Mouse (Mus musculus): ENCODE results near the gene Asb4. TPM values are rescaled to one million over a fixed set of nuclear protein-coding genes. Genes with fewer than 3 reads are reported as not detected.

The Asb4 gene
- polyA plus RNA-seq, 1 experiment from 2014 or later = 17.1 TPM

- Histone ChIP-seq H3K36me3 (replicated peaks; ENCODE audit: control insufficient read depth, insufficient read depth) (no peaks in the 10 kb centered on the region), H3K4me1 (replicated peaks; ENCODE audit: control insufficient read depth, insufficient read depth, low read length) (peaks cover 32% of the 10 kb centered on the region), H3K4me2 (replicated peaks) (no peak overlapping the region), H3K27me3 (ENCODE audit: control insufficient read depth, insufficient read depth, low read length) (no peaks in the 10 kb centered on the region), H3K9ac (no peak overlapping the region), H3K9me3 (ENCODE audit: control insufficient read depth, low read length) (no peaks in the 10 kb centered on the region), H3K27ac (no peak overlapping the region), H3K4me3 (replicated peaks; ENCODE audit: low read length) (no peak overlapping the region)
- DNase-seq (ENCODE audit: low spot score) (no peak), ATAC-seq (ENCODE audit: low FRiP score) (no peak)
- 84% methylated on average over 4 of the region's 4 CpGs for WGBS
Measured at GRCm38 (mm10) chr6:5386486-5386885, 3.3 kb downstream of the Asb4 start.

- ATAC-seq (ENCODE audit: low FRiP score) = no peak
- no peak for DNase-seq (ENCODE audit: low spot score)
- H3K4me3 ChIP-seq (replicated peaks; ENCODE audit: low read length) = no peak overlapping the region
- H3K4me1 ChIP-seq (replicated peaks; ENCODE audit: control insufficient read depth, insufficient read depth, low read length) = peaks cover 23% of the 10 kb centered on the region
- no peaks in the 10 kb centered on the region for H3K36me3 ChIP-seq (replicated peaks; ENCODE audit: control insufficient read depth, insufficient read depth)
- H3K27me3 ChIP-seq (ENCODE audit: control insufficient read depth, insufficient read depth, low read length) = no peaks in the 10 kb centered on the region
- H3K4me2 ChIP-seq (replicated peaks) = no peak overlapping the region
- H3K27ac ChIP-seq = no peak overlapping the region
- H3K9ac ChIP-seq = no peak overlapping the region
- 20% methylated on average over 2 of the region's 2 CpGs for WGBS
- H3K9me3 ChIP-seq (ENCODE audit: control insufficient read depth, low read length) = no peaks in the 10 kb centered on the region
Measured at GRCm38 (mm10) chr6:5387396-5387795, 4.2 kb downstream of the Asb4 start.

GRCm38 (mm10) chr6:5390298-5390697 is 7.1 kb downstream of the Asb4 start:
- no peaks in the 10 kb centered on the region for H3K9me3 ChIP-seq (ENCODE audit: control insufficient read depth, low read length)
- H3K9ac ChIP-seq = peak overlapping the region; percentile 21; the same call in 1 of the 2 replicates
- H3K4me1 ChIP-seq (replicated peaks; ENCODE audit: control insufficient read depth, insufficient read depth, low read length) = peaks cover 9% of the 10 kb centered on the region; the same call in 1 of the 2 replicates
- peak overlapping the region; percentile 13 for H3K4me3 ChIP-seq (replicated peaks; ENCODE audit: low read length)
- 15% methylated on average over 11 of the region's 11 CpGs for WGBS
- H3K27me3 ChIP-seq (ENCODE audit: control insufficient read depth, insufficient read depth, low read length) = no peaks in the 10 kb centered on the region
- no peak for ATAC-seq (ENCODE audit: low FRiP score)
- peak; percentile 32 for DNase-seq (ENCODE audit: low spot score)
- H3K36me3 ChIP-seq (replicated peaks; ENCODE audit: control insufficient read depth, insufficient read depth) = no peaks in the 10 kb centered on the region
- H3K27ac ChIP-seq = no peak overlapping the region
- H3K4me2 ChIP-seq (replicated peaks) = peak overlapping the region; percentile 47

GRCm38 (mm10) chr6:5390952-5391351 is 7.8 kb downstream of the Asb4 start:
- peak overlapping the region; percentile 47 for H3K4me2 ChIP-seq (replicated peaks)
- H3K36me3 ChIP-seq (replicated peaks; ENCODE audit: control insufficient read depth, insufficient read depth) = no peaks in the 10 kb centered on the region
- H3K4me1 ChIP-seq (replicated peaks; ENCODE audit: control insufficient read depth, insufficient read depth, low read length) = peaks cover 9% of the 10 kb centered on the region; the same call in 1 of the 2 replicates
- H3K9ac ChIP-seq = peak overlapping the region; percentile 10; the same call in 1 of the 2 replicates
- H3K27ac ChIP-seq = no peak overlapping the region
- H3K9me3 ChIP-seq (ENCODE audit: control insufficient read depth, low read length) = no peaks in the 10 kb centered on the region
- H3K4me3 ChIP-seq (replicated peaks; ENCODE audit: low read length) = no peak overlapping the region; the same call in 1 of the 2 replicates
- DNase-seq (ENCODE audit: low spot score) (no peak), ATAC-seq (ENCODE audit: low FRiP score) (no peak)
- 8% methylated on average over 10 of the region's 10 CpGs for WGBS
- no peaks in the 10 kb centered on the region for H3K27me3 ChIP-seq (ENCODE audit: control insufficient read depth, insufficient read depth, low read length)

GRCm38 (mm10) chr6:5394971-5395370 is 11.8 kb downstream of the Asb4 start:
- WGBS = 28% methylated on average over 4 of the region's 4 CpGs
- no peak overlapping the region for H3K27ac ChIP-seq
- no peak overlapping the region for H3K4me3 ChIP-seq (replicated peaks; ENCODE audit: low read length)
- H3K27me3 ChIP-seq (ENCODE audit: control insufficient read depth, insufficient read depth, low read length) = no peaks in the 10 kb centered on the region
- H3K9ac ChIP-seq = no peak overlapping the region
- H3K4me1 ChIP-seq (replicated peaks; ENCODE audit: control insufficient read depth, insufficient read depth, low read length) = peaks cover 7% of the 10 kb centered on the region; the same call in 1 of the 2 replicates
- no peaks in the 10 kb centered on the region for H3K36me3 ChIP-seq (replicated peaks; ENCODE audit: control insufficient read depth, insufficient read depth)
- no peak overlapping the region for H3K4me2 ChIP-seq (replicated peaks)
- no peak for DNase-seq (ENCODE audit: low spot score)
- H3K9me3 ChIP-seq (ENCODE audit: control insufficient read depth, low read length) = no peaks in the 10 kb centered on the region
- ATAC-seq (ENCODE audit: low FRiP score) = no peak

- Histone ChIP-seq H3K27me3 (ENCODE audit: control insufficient read depth, insufficient read depth, low read length) (no peaks in the 10 kb centered on the region), H3K9ac (no peak overlapping the region), H3K27ac (no peak overlapping the region), H3K4me2 (replicated peaks) (no peak overlapping the region), H3K36me3 (replicated peaks; ENCODE audit: control insufficient read depth, insufficient read depth) (no peaks in the 10 kb centered on the region), H3K4me3 (replicated peaks; ENCODE audit: low read length) (no peak overlapping the region), H3K9me3 (ENCODE audit: control insufficient read depth, low read length) (no peaks in the 10 kb centered on the region), H3K4me1 (replicated peaks; ENCODE audit: control insufficient read depth, insufficient read depth, low read length) (no peaks in the 10 kb centered on the region)
- DNase-seq (ENCODE audit: low spot score) (no peak), ATAC-seq (ENCODE audit: low FRiP score) (no peak)
- 60% methylated on average over 3 of the region's 3 CpGs for WGBS
Measured at GRCm38 (mm10) chr6:5396797-5397196, 13.6 kb downstream of the Asb4 start.

GRCm38 (mm10) chr6:5401394-5401793 is 18.2 kb downstream of the Asb4 start:
- Histone ChIP-seq H3K4me1 (replicated peaks; ENCODE audit: control insufficient read depth, insufficient read depth, low read length) (peaks cover 5% of the 10 kb centered on the region; the same call in 1 of the 2 replicates), H3K27ac (no peak overlapping the region), H3K9ac (no peak overlapping the region), H3K4me2 (replicated peaks) (no peak overlapping the region), H3K36me3 (replicated peaks; ENCODE audit: control insufficient read depth, insufficient read depth) (no peaks in the 10 kb centered on the region), H3K27me3 (ENCODE audit: control insufficient read depth, insufficient read depth, low read length) (no peaks in the 10 kb centered on the region), H3K4me3 (replicated peaks; ENCODE audit: low read length) (no peak overlapping the region), H3K9me3 (ENCODE audit: control insufficient read depth, low read length) (no peaks in the 10 kb centered on the region)
- DNase-seq (ENCODE audit: low spot score) = peak; percentile 81
- ATAC-seq (ENCODE audit: low FRiP score) = peak; percentile 83
- 2% methylated on average over 3 of the region's 3 CpGs for WGBS

GRCm38 (mm10) chr6:5403095-5403815 is 20.1 kb downstream of the Asb4 start:
- Histone ChIP-seq H3K9me3 (ENCODE audit: control insufficient read depth, low read length) (no peaks in the 10 kb centered on the region), H3K4me1 (replicated peaks; ENCODE audit: control insufficient read depth, insufficient read depth, low read length) (peaks cover 11% of the 10 kb centered on the region), H3K27ac (peak overlapping the region; percentile 69), H3K9ac (peak overlapping the region; percentile 35; the same call in 1 of the 2 replicates), H3K4me2 (replicated peaks) (peak overlapping the region; percentile 49), H3K27me3 (ENCODE audit: control insufficient read depth, insufficient read depth, low read length) (no peaks in the 10 kb centered on the region), H3K36me3 (replicated peaks; ENCODE audit: control insufficient read depth, insufficient read depth) (no peaks in the 10 kb centered on the region), H3K4me3 (replicated peaks; ENCODE audit: low read length) (peak overlapping the region; percentile 16)
- DNase-seq (ENCODE audit: low spot score) (peak; percentile 49), ATAC-seq (ENCODE audit: low FRiP score) (peak; percentile 69)
- 12% methylated on average over 18 of the region's 18 CpGs for WGBS

- ATAC-seq (ENCODE audit: low FRiP score) (no peak), DNase-seq (ENCODE audit: low spot score) (no peak)
- 56% methylated on average over 6 of the region's 6 CpGs for WGBS
- Histone ChIP-seq H3K36me3 (replicated peaks; ENCODE audit: control insufficient read depth, insufficient read depth) (no peaks in the 10 kb centered on the region), H3K27ac (peak overlapping the region; percentile 69), H3K9ac (0 out of 2 replicates have a peak overlapping the region, but pooled peaks have one; percentile 35), H3K4me1 (replicated peaks; ENCODE audit: control insufficient read depth, insufficient read depth, low read length) (peaks cover 18% of the 10 kb centered on the region), H3K4me2 (replicated peaks) (no peak overlapping the region; the same call in 1 of the 2 replicates), H3K4me3 (replicated peaks; ENCODE audit: low read length) (no peak overlapping the region), H3K9me3 (ENCODE audit: control insufficient read depth, low read length) (no peaks in the 10 kb centered on the region), H3K27me3 (ENCODE audit: control insufficient read depth, insufficient read depth, low read length) (no peaks in the 10 kb centered on the region)
Measured at GRCm38 (mm10) chr6:5404016-5404415, 20.8 kb downstream of the Asb4 start.
